Mouse (Mus musculus) lung, embryonic 14.5 days (tissue): ENCODE results near the gene Lmbrd1. TPM values are rescaled to one million over a fixed set of nuclear protein-coding genes. Genes with fewer than 3 reads are reported as not detected.

Source experiments
- ATAC-seq: fragments of 200-750 bp; cut with Nextera tagmentation; 2 replicates; pipeline ENCODE4 v1.8.0; 2017; ENCODE audit warnings: mild to moderate bottlenecking, moderate TSS enrichment, moderate library complexity; ENCODE audit not compliant: insufficient read depth
- DNase-seq: peaks from one replicate; pipeline ENCODE4 v3.0.0-alpha.2; 2015
- H3K27ac ChIP-seq: fragments of 300-500 bp; sonication (generic); 2 replicates; pipeline ENCODE4 v1.5.1; 2014; ENCODE audit warnings: low read depth, mild to moderate bottlenecking, moderate library complexity
- H3K27me3 ChIP-seq: fragments of 300-500 bp; sonication (generic); 2 replicates; pipeline ENCODE4 v1.6.1; 2014; ENCODE audit warnings: low read length, control low read depth; ENCODE audit not compliant: insufficient read depth
- H3K36me3 ChIP-seq: fragments of 300-500 bp; sonication (generic); 2 replicates; pipeline ENCODE4 v1.6.1; 2014; ENCODE audit warnings: control low read depth; ENCODE audit not compliant: insufficient read depth
- H3K4me1 ChIP-seq: fragments of 300-500 bp; sonication (generic); 2 replicates; pipeline ENCODE4 v1.6.1; 2014; ENCODE audit warnings: antibody characterized with exemption, control low read depth; ENCODE audit not compliant: insufficient read depth
- H3K4me2 ChIP-seq: fragments of 300-500 bp; sonication (generic); 2 replicates; pipeline ENCODE4 v1.6.1; 2014; ENCODE audit warnings: mild to moderate bottlenecking
- H3K4me3 ChIP-seq: fragments of 300-500 bp; sonication (generic); 2 replicates; pipeline ENCODE4 v1.5.1; 2014; ENCODE audit warnings: low read depth, low read length
- H3K9ac ChIP-seq: fragments of 300-500 bp; sonication (generic); 2 replicates; pipeline ENCODE4 v1.6.1; 2014
- H3K9me3 ChIP-seq: fragments of 300-500 bp; sonication (generic); 2 replicates; pipeline ENCODE4 v1.6.1; 2016; ENCODE audit warnings: low read depth, low read length, control low read depth
- CTCF ChIP-seq: IDR thresholded peaks from 2 replicates; pipeline ENCODE4 v1.5.1; 2016; ENCODE audit warnings: antibody characterized with exemption, low read depth
- WGBS: fragments of 180-500 bp; shearing (Covaris S2); extraction: QIAGEN DNeasy Blood & Tissue Kit; methylation state at CpG from one replicate; pipeline ENCODE4 v1.1.7; 2014; 5-methylcytosine and 5-hydroxymethylcytosine counted together
- polyA plus RNA-seq: library from polyadenylated mRNA; unstranded; fragments of >200 nt; fragmentation: Nextera tagmentation; extraction: Ambion mirVana; gene quantifications from 2 replicates; pipeline ENCODE4 v1.2.1, GENCODE M21; 2014

Lmbrd1 gene
- polyA plus RNA-seq, 1 experiment from 2014 or later: 29.3 TPM

DNA sequence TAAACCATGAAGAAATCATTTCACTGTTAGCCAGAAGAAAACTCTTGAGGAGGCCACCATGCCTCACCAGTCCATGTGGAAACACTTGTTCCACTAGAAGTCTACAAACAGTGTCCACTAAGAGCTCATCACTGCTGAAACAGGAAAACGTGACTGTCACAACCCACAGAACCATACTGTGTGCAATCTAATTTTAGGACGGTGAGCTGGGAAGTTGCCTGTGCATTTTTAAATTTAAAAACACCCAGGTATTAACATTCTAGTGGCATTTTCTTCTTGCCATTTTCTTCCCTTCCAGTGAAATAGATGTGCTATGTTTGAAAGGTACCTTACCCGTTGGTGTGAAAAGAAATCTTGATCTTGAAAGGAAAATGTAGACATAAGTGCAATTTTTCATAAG lies 5.2 kb upstream of the Lmbrd1 start:
- Histone ChIP-seq H3K36me3 (no peaks in the 10 kb centered on the region), H3K27me3 (no peaks in the 10 kb centered on the region), H3K4me1 (no peaks in the 10 kb centered on the region), H3K27ac (no peak overlapping the region), H3K9me3 (no peaks in the 10 kb centered on the region), H3K4me2 (no peak overlapping the region), H3K4me3 (no peak overlapping the region), H3K9ac (no peak overlapping the region)
- no peak for TF ChIP-seq CTCF
- 59% methylated on average over 3 of the region's 3 CpGs for WGBS
- no peak for DNase-seq
- no peak for ATAC-seq

DNA sequence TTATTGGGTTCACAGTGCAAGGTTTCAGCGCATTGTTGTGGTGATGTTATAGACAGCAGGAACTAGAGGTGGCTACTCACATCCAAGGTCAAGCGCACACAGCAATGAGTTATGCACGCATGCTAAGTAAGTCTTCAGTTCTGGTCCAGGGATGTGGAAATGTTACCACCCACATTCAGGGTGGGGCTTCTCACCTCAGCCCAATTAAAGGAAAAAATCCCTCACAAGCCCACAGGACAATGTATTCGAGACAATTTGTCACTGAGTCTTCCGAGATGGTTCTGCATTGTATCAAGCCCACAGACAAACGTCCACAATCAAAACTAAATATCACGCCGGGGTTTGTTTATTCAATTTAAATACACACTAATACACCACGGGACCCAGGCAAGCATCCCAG lies 724 bp upstream of the Lmbrd1 start:
- peak overlapping the region; percentile 68 for H3K4me2 ChIP-seq
- 59% methylated on average over 9 of the region's 9 CpGs for WGBS
- peak overlapping the region; percentile 82; the same call in 1 of the 2 replicates for H3K9ac ChIP-seq
- peak overlapping the region; percentile 75 for H3K4me3 ChIP-seq
- TF ChIP-seq CTCF: no peak
- H3K27ac ChIP-seq: no peak overlapping the region
- 0 out of 2 replicates have a peak, but pooled peaks cover 5% of the 10 kb centered on the region for H3K4me1 ChIP-seq
- ATAC-seq (no peak), DNase-seq (no peak)
- H3K27me3 ChIP-seq: no peaks in the 10 kb centered on the region
- no peaks in the 10 kb centered on the region for H3K36me3 ChIP-seq
- no peaks in the 10 kb centered on the region for H3K9me3 ChIP-seq

DNA sequence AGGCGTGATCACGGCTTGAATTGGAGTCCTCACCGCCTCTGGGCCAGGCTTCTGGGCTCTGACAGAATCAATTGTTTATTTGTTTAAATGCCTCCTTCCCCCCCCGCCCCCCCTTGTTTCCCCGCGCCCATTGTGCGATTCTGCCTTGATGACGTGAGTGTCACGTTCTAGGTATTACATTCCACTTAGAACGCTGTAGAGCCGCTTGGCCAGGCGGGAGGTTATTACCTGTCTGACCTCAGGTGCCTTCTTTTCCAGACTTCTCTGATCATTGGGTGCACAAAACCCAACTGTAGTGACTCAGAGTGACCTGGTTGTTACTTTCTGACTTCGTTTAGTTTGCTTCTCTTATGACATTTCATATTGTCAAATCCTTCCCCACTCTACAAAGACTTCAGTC lies 641 bp downstream of the Lmbrd1 start:
- H3K9ac ChIP-seq: peak overlapping the region; percentile 82
- peak overlapping the region; percentile 68 for H3K4me2 ChIP-seq
- ATAC-seq (no peak; the same call in 1 of the 2 replicates), DNase-seq (no peak)
- no peaks in the 10 kb centered on the region for H3K27me3 ChIP-seq
- TF ChIP-seq CTCF: no peak
- peak overlapping the region; percentile 75 for H3K4me3 ChIP-seq
- H3K9me3 ChIP-seq: no peaks in the 10 kb centered on the region
- no peaks in the 10 kb centered on the region for H3K36me3 ChIP-seq
- H3K4me1 ChIP-seq: 0 out of 2 replicates have a peak, but pooled peaks cover 5% of the 10 kb centered on the region
- peak overlapping the region; percentile 77 for H3K27ac ChIP-seq
- WGBS: 1% methylated on average over 13 of the region's 13 CpGs

DNA sequence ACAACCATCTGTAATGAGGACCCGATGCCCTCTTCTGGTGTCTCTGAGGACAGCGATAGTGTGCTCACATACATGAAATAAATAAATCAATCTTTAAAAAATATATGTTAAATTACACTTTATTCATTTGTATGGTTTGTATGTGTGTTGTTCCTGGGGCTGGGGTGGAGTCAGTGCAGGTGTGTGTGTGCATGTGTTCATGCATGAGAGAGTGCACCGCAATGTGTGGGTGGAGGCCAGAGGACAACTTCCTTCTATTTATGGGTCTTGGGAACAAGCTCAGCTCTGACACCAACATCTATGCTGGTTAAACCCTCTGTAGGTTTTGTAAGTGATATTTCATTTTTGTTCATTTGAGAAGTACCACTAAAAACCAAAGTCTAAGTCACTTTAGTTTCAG lies 2.6 kb downstream of the Lmbrd1 start:
- Histone ChIP-seq H3K27ac (no peak overlapping the region), H3K27me3 (no peaks in the 10 kb centered on the region), H3K9ac (no peak overlapping the region), H3K36me3 (peaks cover 5% of the 10 kb centered on the region; the same call in 1 of the 2 replicates), H3K4me1 (0 out of 2 replicates have a peak, but pooled peaks cover 5% of the 10 kb centered on the region), H3K9me3 (no peaks in the 10 kb centered on the region), H3K4me3 (no peak overlapping the region), H3K4me2 (no peak overlapping the region)
- 96% methylated on average over 3 of the region's 3 CpGs for WGBS
- no peak for DNase-seq
- TF ChIP-seq CTCF: no peak
- ATAC-seq: no peak

DNA sequence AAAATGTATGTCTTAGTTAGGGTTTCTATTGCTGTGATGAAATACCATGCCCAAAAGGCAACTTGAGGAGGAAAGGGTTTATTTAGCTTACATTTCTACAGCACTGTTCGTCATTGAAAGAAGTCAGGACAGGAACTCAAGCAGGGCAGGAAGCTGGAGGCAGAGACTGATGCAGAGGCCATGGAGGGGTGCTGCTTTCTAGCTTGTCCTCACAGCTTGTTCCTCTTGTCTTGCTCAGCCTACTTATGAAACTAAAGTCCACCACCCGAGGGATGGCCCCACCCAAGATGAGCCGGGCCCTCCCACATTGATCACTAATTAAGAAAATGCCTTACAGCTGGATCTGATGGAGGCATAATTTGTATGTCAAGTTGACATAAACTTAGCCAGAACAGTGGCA lies 3.5 kb downstream of the Lmbrd1 start:
- no peak for ATAC-seq
- Histone ChIP-seq H3K4me1 (0 out of 2 replicates have a peak, but pooled peaks cover 5% of the 10 kb centered on the region), H3K9me3 (no peaks in the 10 kb centered on the region), H3K27ac (no peak overlapping the region), H3K36me3 (peaks cover 5% of the 10 kb centered on the region; the same call in 1 of the 2 replicates), H3K27me3 (no peaks in the 10 kb centered on the region), H3K4me2 (no peak overlapping the region), H3K4me3 (no peak overlapping the region), H3K9ac (no peak overlapping the region)
- TF ChIP-seq CTCF: no peak
- WGBS: 76% methylated on average over 3 of the region's 3 CpGs
- no peak for DNase-seq

DNA sequence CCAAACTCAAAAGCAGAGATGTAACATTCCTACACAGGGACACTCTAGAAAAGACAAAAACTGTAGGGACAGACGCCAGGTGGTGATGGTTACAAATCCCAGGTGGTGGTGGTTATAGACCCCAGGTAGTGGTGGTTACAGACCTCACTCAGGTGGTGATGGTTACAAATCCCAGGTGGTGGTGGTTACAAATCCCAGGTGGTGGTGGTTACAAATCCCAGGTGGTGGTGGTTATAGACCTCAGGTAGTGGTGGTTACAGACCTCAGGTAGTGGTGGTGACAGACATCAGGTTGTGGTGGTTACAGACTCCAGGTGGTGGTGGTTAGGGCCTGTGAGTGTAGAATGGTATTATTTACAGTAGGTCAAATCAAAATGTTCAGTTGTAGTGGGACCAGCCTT lies 5.5 kb downstream of the Lmbrd1 start:
- H3K4me3 ChIP-seq: no peak overlapping the region
- no peak for TF ChIP-seq CTCF
- no peaks in the 10 kb centered on the region for H3K27me3 ChIP-seq
- 0 out of 2 replicates have a peak, but pooled peaks cover 5% of the 10 kb centered on the region for H3K4me1 ChIP-seq
- no peak overlapping the region for H3K4me2 ChIP-seq
- H3K36me3 ChIP-seq: peaks cover 9% of the 10 kb centered on the region; the same call in 1 of the 2 replicates
- H3K9me3 ChIP-seq: no peaks in the 10 kb centered on the region
- no peak overlapping the region for H3K27ac ChIP-seq
- H3K9ac ChIP-seq: no peak overlapping the region
- peak; percentile 39 for DNase-seq
- peak; percentile 94 for ATAC-seq
- WGBS: 75% methylated on average over 1 of the region's 1 CpGs

DNA sequence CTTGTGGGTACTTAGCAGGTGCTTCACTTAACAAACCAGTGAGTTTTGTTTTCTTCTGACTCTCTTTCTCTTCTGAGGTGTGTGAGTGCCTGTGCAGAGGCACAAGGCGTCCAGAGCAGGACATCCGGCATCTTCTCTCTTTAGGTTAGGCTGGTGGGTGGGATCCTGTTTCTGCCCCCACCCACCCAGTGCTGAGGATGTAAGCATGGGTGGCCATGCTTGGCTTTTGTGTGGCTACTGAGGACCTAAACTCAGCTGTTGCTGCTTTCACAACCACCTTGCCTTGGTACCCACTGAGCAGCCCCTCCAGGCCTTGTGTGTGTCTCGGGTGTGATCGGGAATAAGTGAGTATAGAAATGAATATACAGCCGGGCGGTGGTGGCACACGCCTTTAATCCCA lies 7.2 kb downstream of the Lmbrd1 start:
- TF ChIP-seq CTCF: no peak
- Histone ChIP-seq H3K27me3 (no peaks in the 10 kb centered on the region), H3K27ac (no peak overlapping the region), H3K4me2 (no peak overlapping the region), H3K9ac (no peak overlapping the region), H3K4me1 (no peaks in the 10 kb centered on the region), H3K9me3 (no peaks in the 10 kb centered on the region), H3K4me3 (no peak overlapping the region), H3K36me3 (peaks cover 9% of the 10 kb centered on the region; the same call in 1 of the 2 replicates)
- DNase-seq: no peak
- WGBS: 90% methylated on average over 7 of the region's 7 CpGs
- no peak for ATAC-seq
